Mouse (Mus musculus) hindlimb bud, embryonic 11.5 days (tissue): ENCODE results near the gene Ubap1l.

Experiments used
- DNase-seq: peaks from one replicate; pipeline ENCODE4 v3.0.0-alpha.2; 2012; ENCODE audit warnings: low read depth, low spot score; ENCODE audit errors: extremely low spot score

Ubap1l gene

GRCm38 (mm10) chr9:65408871-65409295 is 48.0 kb downstream of the Ubap1l start:
- DNase-seq, result no peak

GRCm38 (mm10) chr9:65410378-65410777 is 49.5 kb downstream of the Ubap1l start:
- DNase-seq, result no peak

- DNase-seq, result no peak
Measured at GRCm38 (mm10) chr9:65411326-65411725, 50.5 kb downstream of the Ubap1l start.

- DNase-seq, result no peak
Measured at GRCm38 (mm10) chr9:65417738-65418137, 56.9 kb downstream of the Ubap1l start.

- no peak for DNase-seq
Measured at GRCm38 (mm10) chr9:65419633-65420032, 58.8 kb downstream of the Ubap1l start.

- DNase-seq, result no peak
Measured at GRCm38 (mm10) chr9:65422760-65423501, 62.1 kb downstream of the Ubap1l start, which contains the start of gene Slc51b. TSS of gene Slc51b (minus strand) at chr9:65422955.

GRCm38 (mm10) chr9:65424393-65424792 is 63.6 kb downstream of the Ubap1l start:
- no peak for DNase-seq

GRCm38 (mm10) chr9:65427511-65427910 is 66.7 kb downstream of the Ubap1l start:
- DNase-seq, result no peak

GRCm38 (mm10) chr9:65428003-65428402 is 67.2 kb downstream of the Ubap1l start:
- DNase-seq, result no peak
